Mouse (Mus musculus): ENCODE measurements at regions not wholly inside any gene's neighbourhood (a gene's known extent, or its start where the extent isn't known, plus 50 kb on each side); places are given as distances from the start of the nearest gene placed in this dataset.

GRCm38 (mm10) chr9:61668157-61668697 is 246.1 kb downstream of the Rplp1 start:
- TF ChIP-seq CTCF (IDR thresholded peaks at IDR 0.05; ENCODE audit: low read depth) (no peak), EP300 (optimal IDR thresholded peaks at IDR 0.05) (no peak)

All from stomach, postnatal 0 days (tissue).